Mouse (Mus musculus) forebrain, embryonic 12.5 days (tissue): ENCODE data around the gene Bicd2. TPM values are rescaled to one million over a fixed set of nuclear protein-coding genes. Genes with fewer than 3 reads are reported as not detected.
"Not testable (repeated sequence)": the region's sequence is repeated elsewhere in the genome, so short reads cannot be mapped to it uniquely, and the experiment has no call there.

Experiments
- ATAC-seq: fragments of 200-750 bp; cut with Nextera tagmentation; 2 replicates; pipeline ENCODE4 v1.8.0; 2017; ENCODE audit warnings: moderate TSS enrichment; ENCODE audit not compliant: low FRiP score
- H3K27ac ChIP-seq: fragments of 300-500 bp; sonication (generic); 2 replicates; pipeline ENCODE4 v1.5.1; 2016; ENCODE audit warnings: mild to moderate bottlenecking
- H3K27me3 ChIP-seq: fragments of 300-500 bp; sonication (generic); 2 replicates; pipeline ENCODE4 v1.6.1; 2016; ENCODE audit warnings: mild to moderate bottlenecking
- H3K36me3 ChIP-seq: fragments of 300-500 bp; sonication (generic); replicated peaks from 2 replicates; pipeline ENCODE4 v1.6.1; 2016; ENCODE audit warnings: mild to moderate bottlenecking
- H3K4me1 ChIP-seq: fragments of 300-500 bp; sonication (generic); 2 replicates; pipeline ENCODE4 v1.6.1; 2016
- H3K4me2 ChIP-seq: fragments of 300-500 bp; sonication (generic); 2 replicates; pipeline ENCODE4 v1.6.1; 2016; ENCODE audit warnings: mild to moderate bottlenecking, moderate library complexity
- H3K4me3 ChIP-seq: fragments of 300-500 bp; sonication (generic); replicated peaks from 2 replicates; pipeline ENCODE4 v1.5.1; 2016; ENCODE audit warnings: mild to moderate bottlenecking
- H3K9ac ChIP-seq: fragments of 300-500 bp; sonication (generic); 2 replicates; pipeline ENCODE4 v1.6.1; 2016; ENCODE audit warnings: mild to moderate bottlenecking
- H3K9me3 ChIP-seq: fragments of 300-500 bp; sonication (generic); 2 replicates; pipeline ENCODE4 v1.6.1; 2016
- WGBS: fragments of 180-500 bp; shearing (Covaris S2); methylation state at CpG from one replicate; pipeline ENCODE4 v1.1.7; 2016; 5-methylcytosine and 5-hydroxymethylcytosine counted together
- polyA plus RNA-seq: library from polyadenylated mRNA; unstranded; fragments of >200 nt; fragmentation: Nextera tagmentation; extraction: Ambion mirVana; gene quantifications from 2 replicates; pipeline ENCODE4 v1.2.1, GENCODE M21; 2016

The Bicd2 gene
- polyA plus RNA-seq, 1 experiment from 2014 or later = 39.1 TPM

- not testable (repeated sequence) for H3K27me3 ChIP-seq, ATAC-seq, H3K9ac ChIP-seq, H3K9me3 ChIP-seq, H3K4me3 ChIP-seq, H3K27ac ChIP-seq, H3K4me2 ChIP-seq
- Histone ChIP-seq H3K4me1 (peaks cover 17% of the 10 kb centered on the region), H3K36me3 (peaks cover 45% of the 10 kb centered on the region)
- 89% methylated on average over 6 of the region's 6 CpGs for WGBS
Observed at GRCm38 (mm10) chr13:49370216-49370615, 28.8 kb downstream of the Bicd2 start.

- not testable (repeated sequence) for H3K9ac ChIP-seq, H3K27me3 ChIP-seq, H3K9me3 ChIP-seq, ATAC-seq, H3K4me2 ChIP-seq, H3K4me3 ChIP-seq
- Histone ChIP-seq H3K36me3 (peaks cover 52% of the 10 kb centered on the region), H3K4me1 (peaks cover 14% of the 10 kb centered on the region), H3K27ac (0 out of 2 replicates have a peak overlapping the region, but pooled peaks have one; percentile 13)
- WGBS = 93% methylated on average over 5 of the region's 5 CpGs
Observed at GRCm38 (mm10) chr13:49370916-49371315, 29.5 kb downstream of the Bicd2 start.

GRCm38 (mm10) chr13:49371428-49371899 lies 30.1 kb downstream of the Bicd2 start:
- no peak overlapping the region for H3K4me2 ChIP-seq
- WGBS = 76% methylated on average over 3 of the region's 3 CpGs
- H3K4me3 ChIP-seq = no peak overlapping the region
- no peaks in the 10 kb centered on the region for H3K27me3 ChIP-seq
- peaks cover 58% of the 10 kb centered on the region for H3K36me3 ChIP-seq
- H3K4me1 ChIP-seq = peaks cover 8% of the 10 kb centered on the region
- H3K27ac ChIP-seq = 0 out of 2 replicates have a peak overlapping the region, but pooled peaks have one; percentile 13
- no peak for ATAC-seq
- H3K9ac ChIP-seq = 0 out of 2 replicates have a peak overlapping the region, but pooled peaks have one; percentile 17
- no peaks in the 10 kb centered on the region for H3K9me3 ChIP-seq

- no peak overlapping the region for H3K9ac ChIP-seq
- no peak overlapping the region for H3K4me3 ChIP-seq
- 93% methylated on average over 9 of the region's 9 CpGs for WGBS
- no peak overlapping the region for H3K4me2 ChIP-seq
- H3K27ac ChIP-seq = no peak overlapping the region
- H3K9me3 ChIP-seq = no peaks in the 10 kb centered on the region
- ATAC-seq = no peak
- no peaks in the 10 kb centered on the region for H3K27me3 ChIP-seq
- H3K36me3 ChIP-seq = peaks cover 68% of the 10 kb centered on the region
- H3K4me1 ChIP-seq = no peaks in the 10 kb centered on the region
Observed at GRCm38 (mm10) chr13:49372370-49373060, 31.1 kb downstream of the Bicd2 start.

GRCm38 (mm10) chr13:49374304-49374703 lies 32.9 kb downstream of the Bicd2 start:
- no peaks in the 10 kb centered on the region for H3K9me3 ChIP-seq
- H3K4me2 ChIP-seq = no peak overlapping the region
- ATAC-seq = no peak
- H3K4me3 ChIP-seq = no peak overlapping the region
- H3K9ac ChIP-seq = no peak overlapping the region
- 63% methylated on average over 6 of the region's 6 CpGs for WGBS
- no peaks in the 10 kb centered on the region for H3K27me3 ChIP-seq
- no peak overlapping the region for H3K27ac ChIP-seq
- H3K4me1 ChIP-seq = no peaks in the 10 kb centered on the region
- H3K36me3 ChIP-seq = peaks cover 83% of the 10 kb centered on the region

GRCm38 (mm10) chr13:49374730-49375129 lies 33.3 kb downstream of the Bicd2 start:
- Histone ChIP-seq H3K36me3 (peaks cover 83% of the 10 kb centered on the region), H3K4me1 (no peaks in the 10 kb centered on the region)
- 88% methylated on average over 6 of the region's 6 CpGs for WGBS

GRCm38 (mm10) chr13:49377608-49378007 lies 36.2 kb downstream of the Bicd2 start:
- Histone ChIP-seq H3K4me3 (no peak overlapping the region), H3K27me3 (no peaks in the 10 kb centered on the region), H3K4me2 (no peak overlapping the region), H3K9ac (no peak overlapping the region), H3K4me1 (no peaks in the 10 kb centered on the region), H3K9me3 (no peaks in the 10 kb centered on the region), H3K27ac (no peak overlapping the region), H3K36me3 (peaks cover 85% of the 10 kb centered on the region)
- no peak for ATAC-seq
- WGBS = 82% methylated on average over 6 of the region's 6 CpGs

More at GRCm38 (mm10) chr13:49374730-49375129, 33.3 kb downstream of the Bicd2 start:
- Histone ChIP-seq H3K9ac (no peak overlapping the region), H3K27ac (no peak overlapping the region), H3K4me2 (no peak overlapping the region), H3K4me3 (no peak overlapping the region), H3K27me3 (no peaks in the 10 kb centered on the region), H3K9me3 (no peaks in the 10 kb centered on the region)
- ATAC-seq = no peak

- no peak overlapping the region for H3K9ac ChIP-seq
- peaks cover 93% of the 10 kb centered on the region for H3K36me3 ChIP-seq
- H3K9me3 ChIP-seq = no peaks in the 10 kb centered on the region
- 97% methylated on average over 20 of the region's 20 CpGs for WGBS
- H3K4me1 ChIP-seq = no peaks in the 10 kb centered on the region
- no peak overlapping the region for H3K4me2 ChIP-seq
- no peak overlapping the region for H3K27ac ChIP-seq
- H3K27me3 ChIP-seq = no peaks in the 10 kb centered on the region
- no peak for ATAC-seq
- H3K4me3 ChIP-seq = no peak overlapping the region
Observed at GRCm38 (mm10) chr13:49379301-49379700, 37.9 kb downstream of the Bicd2 start.

GRCm38 (mm10) chr13:49381230-49381629 lies 39.8 kb downstream of the Bicd2 start:
- no peaks in the 10 kb centered on the region for H3K4me1 ChIP-seq
- no peaks in the 10 kb centered on the region for H3K27me3 ChIP-seq
- H3K27ac ChIP-seq = no peak overlapping the region
- H3K36me3 ChIP-seq = peaks cover 95% of the 10 kb centered on the region
- 0 out of 2 replicates have a peak, but pooled peaks have one; percentile 49 for ATAC-seq
- no peak overlapping the region for H3K4me3 ChIP-seq
- H3K4me2 ChIP-seq = no peak overlapping the region
- no peak overlapping the region for H3K9ac ChIP-seq
- no peaks in the 10 kb centered on the region for H3K9me3 ChIP-seq
- 39% methylated on average over 3 of the region's 3 CpGs for WGBS

GRCm38 (mm10) chr13:49382997-49383396 lies 41.6 kb downstream of the Bicd2 start:
- ATAC-seq = no peak
- H3K36me3 ChIP-seq = peaks cover 86% of the 10 kb centered on the region

GRCm38 (mm10) chr13:49384751-49385463 lies 43.5 kb downstream of the Bicd2 start:
- H3K4me3 ChIP-seq = no peak overlapping the region
- no peak overlapping the region for H3K9ac ChIP-seq
- no peak overlapping the region for H3K27ac ChIP-seq
- H3K36me3 ChIP-seq = peaks cover 70% of the 10 kb centered on the region
- no peaks in the 10 kb centered on the region for H3K4me1 ChIP-seq
- H3K27me3 ChIP-seq = no peaks in the 10 kb centered on the region
- no peak overlapping the region for H3K4me2 ChIP-seq
- no peak for ATAC-seq
- H3K9me3 ChIP-seq = no peaks in the 10 kb centered on the region
- WGBS = 85% methylated on average over 16 of the region's 16 CpGs

More at GRCm38 (mm10) chr13:49382997-49383396, 41.6 kb downstream of the Bicd2 start:
- H3K4me2 ChIP-seq = no peak overlapping the region
- H3K9me3 ChIP-seq = no peaks in the 10 kb centered on the region
- H3K27ac ChIP-seq = no peak overlapping the region
- H3K4me1 ChIP-seq = no peaks in the 10 kb centered on the region
- no peak overlapping the region for H3K4me3 ChIP-seq
- 95% methylated on average over 23 of the region's 23 CpGs for WGBS
- H3K9ac ChIP-seq = no peak overlapping the region
- no peaks in the 10 kb centered on the region for H3K27me3 ChIP-seq

- no peak overlapping the region for H3K27ac ChIP-seq
- H3K9me3 ChIP-seq = peaks cover 3% of the 10 kb centered on the region; the same call in 1 of the 2 replicates
- H3K4me3 ChIP-seq = no peak overlapping the region
- no peak overlapping the region for H3K4me2 ChIP-seq
- no peaks in the 10 kb centered on the region for H3K27me3 ChIP-seq
- no peak overlapping the region for H3K9ac ChIP-seq
- H3K4me1 ChIP-seq = no peaks in the 10 kb centered on the region
- 96% methylated on average over 2 of the region's 2 CpGs for WGBS
- H3K36me3 ChIP-seq = peaks cover 14% of the 10 kb centered on the region
- ATAC-seq = no peak
Observed at GRCm38 (mm10) chr13:49391374-49391773, 50.0 kb downstream of the Bicd2 start.
